Mouse (Mus musculus): Measurements from ENCODE around the gene Sdha. TPM values are rescaled to one million over a fixed set of nuclear protein-coding genes. Genes with fewer than 3 reads are reported as not detected.

The Sdha gene
- polyA plus RNA-seq, 1 experiment: 146 TPM

DNA sequence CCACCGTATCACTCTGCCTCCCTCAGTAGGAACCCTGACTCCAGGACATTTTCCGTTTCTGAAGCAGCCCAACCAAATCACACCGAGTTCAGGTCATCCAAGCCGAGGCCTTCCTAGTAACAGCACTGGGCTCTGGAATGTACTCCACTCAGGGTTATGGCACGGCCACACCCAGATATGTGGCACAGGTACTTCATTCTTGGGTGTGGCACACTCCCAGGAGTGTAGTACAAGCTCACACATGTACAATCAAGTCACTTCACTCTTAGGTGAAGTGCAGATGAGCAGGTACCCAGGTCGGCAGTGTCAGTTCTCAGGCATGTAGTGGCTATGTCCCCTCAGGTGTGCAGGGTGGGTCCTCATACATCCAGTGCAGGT is 48.5 kb downstream of the Sdha start:
- TF ChIP-seq CTCF (IDR thresholded peaks at IDR 0.05; ENCODE audit: borderline replicate concordance, extremely low read depth, insufficient read depth, insufficient read length) (no peak), POLR2A (IDR thresholded peaks at IDR 0.05; ENCODE audit: borderline replicate concordance, extremely low read depth, insufficient read depth, insufficient read length, poor library complexity, severe bottlenecking) (no peak)

DNA sequence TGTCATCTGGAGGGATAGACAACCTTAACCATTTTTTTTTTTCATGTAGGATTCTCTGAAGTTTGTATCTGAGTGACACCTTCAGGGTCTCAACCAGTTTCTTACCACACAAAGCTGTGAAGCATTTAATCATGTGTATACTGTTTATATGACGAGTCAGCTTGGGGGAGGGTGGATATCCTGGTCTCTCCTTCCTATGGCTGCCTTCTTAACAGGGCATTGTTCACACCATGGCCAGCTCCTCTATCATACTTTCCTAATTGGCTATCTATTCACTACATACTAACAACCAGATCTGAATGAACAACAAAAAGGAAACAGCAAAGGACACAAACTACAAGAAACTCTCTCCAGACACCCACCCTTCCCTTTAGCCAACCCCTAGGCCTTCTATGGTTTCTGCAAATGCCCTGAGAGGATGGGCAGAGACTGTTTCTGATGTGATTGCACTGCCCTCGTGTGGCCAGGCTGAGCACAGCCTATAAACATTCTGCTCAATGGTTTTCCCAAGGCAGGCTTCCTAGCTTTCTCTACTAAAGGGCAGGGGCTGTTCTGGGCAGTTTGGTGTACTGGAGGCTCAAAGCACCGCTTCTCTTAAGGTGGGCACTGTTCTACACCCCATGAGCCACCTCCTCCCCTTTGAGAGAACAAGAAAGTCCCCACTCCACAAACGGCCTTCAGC is 49.0 kb downstream of the Sdha start:
- TF ChIP-seq POLR2A (IDR thresholded peaks at IDR 0.05; ENCODE audit: borderline replicate concordance, extremely low read depth, insufficient read depth, insufficient read length, poor library complexity, severe bottlenecking) (no peak), CTCF (IDR thresholded peaks at IDR 0.05; ENCODE audit: borderline replicate concordance, extremely low read depth, insufficient read depth, insufficient read length) (peak; percentile 91)
- DNase-seq (ENCODE audit: low read depth): peak; percentile 82

More for the DNA sequence above, 48.5 kb downstream of the Sdha start:
- no peak for DNase-seq (ENCODE audit: low read depth)

DNA sequence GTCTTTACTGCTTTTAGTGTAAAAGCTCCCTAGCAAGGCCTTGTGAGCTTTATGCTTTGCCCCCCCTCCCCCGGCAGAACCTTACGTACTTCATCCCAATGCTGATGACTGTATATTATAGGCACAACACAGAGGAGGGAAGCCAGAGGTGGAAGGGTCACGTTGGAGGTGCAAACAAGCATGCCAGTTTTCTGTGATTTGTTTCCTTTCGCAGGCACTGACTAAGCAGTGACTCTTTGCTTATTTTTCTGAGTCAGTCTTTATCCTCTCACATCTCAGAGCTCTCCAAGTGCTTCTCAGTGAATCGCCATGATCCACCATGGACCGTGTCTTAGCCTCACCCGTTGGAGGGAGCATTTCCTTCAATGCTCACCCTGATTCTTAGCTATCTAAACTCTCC is 53.7 kb downstream of the Sdha start:
- TF ChIP-seq POLR2A (IDR thresholded peaks at IDR 0.05; ENCODE audit: borderline replicate concordance, extremely low read depth, insufficient read depth, insufficient read length, poor library complexity, severe bottlenecking): no peak
- no peak for TF ChIP-seq CTCF (IDR thresholded peaks at IDR 0.05; ENCODE audit: borderline replicate concordance, extremely low read depth, insufficient read depth, insufficient read length)
- no peak for DNase-seq (ENCODE audit: low read depth)

DNA sequence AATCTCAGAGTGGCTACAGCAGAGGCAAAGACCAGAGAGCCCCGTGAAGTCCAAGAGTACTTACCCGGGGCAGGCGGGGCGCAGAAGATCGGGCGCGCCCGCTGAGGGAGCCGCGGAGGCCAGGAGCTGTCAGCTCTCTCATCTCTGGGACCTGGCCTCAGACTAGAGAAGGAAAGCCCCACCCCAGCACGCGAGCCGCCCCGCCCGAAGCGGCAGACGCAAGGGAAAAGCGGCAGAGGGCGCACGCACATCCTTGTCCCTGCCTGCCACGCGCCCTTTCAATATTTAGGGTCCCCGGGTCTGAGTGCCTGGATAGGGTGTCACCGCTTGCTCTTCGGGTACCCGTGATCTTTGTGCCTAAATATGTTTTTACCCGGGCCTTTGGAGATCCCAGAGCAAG is 57.9 kb downstream of the Sdha start, which contains the start of gene Ahrr:
Gene Ahrr, minus strand, starts transcription at position 165 of the 400 bp plus-strand sequence.
- TF ChIP-seq POLR2A (IDR thresholded peaks at IDR 0.05; ENCODE audit: borderline replicate concordance, extremely low read depth, insufficient read depth, insufficient read length, poor library complexity, severe bottlenecking) (no peak), CTCF (IDR thresholded peaks at IDR 0.05; ENCODE audit: borderline replicate concordance, extremely low read depth, insufficient read depth, insufficient read length) (peak; percentile 39; the same call in 1 of the 2 replicates)
- peak; percentile 49 for DNase-seq (ENCODE audit: low read depth)

DNA sequence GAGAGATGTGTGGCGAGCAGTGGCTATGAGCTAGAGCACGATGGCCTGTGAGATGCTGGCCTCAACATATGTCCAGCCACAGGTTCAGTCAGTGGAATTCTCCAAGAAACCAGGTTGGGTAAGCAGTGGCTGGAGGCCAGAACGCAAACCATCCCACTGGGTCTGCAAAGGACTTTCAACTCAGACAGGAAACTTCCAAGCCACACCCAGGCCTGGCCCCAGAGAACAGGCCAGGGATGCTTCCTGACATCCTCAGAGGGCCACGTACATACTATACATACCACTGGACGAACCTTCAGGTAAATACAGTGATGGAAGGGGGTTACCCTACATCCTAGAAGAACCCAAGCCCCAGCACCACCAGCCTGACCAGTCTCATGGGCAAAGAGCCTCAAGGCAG is 60.4 kb downstream of the Sdha start:
- no peak for DNase-seq (ENCODE audit: low read depth)
- no peak for TF ChIP-seq CTCF (IDR thresholded peaks at IDR 0.05; ENCODE audit: borderline replicate concordance, extremely low read depth, insufficient read depth, insufficient read length)
- no peak for TF ChIP-seq POLR2A (IDR thresholded peaks at IDR 0.05; ENCODE audit: borderline replicate concordance, extremely low read depth, insufficient read depth, insufficient read length, poor library complexity, severe bottlenecking)

DNA sequence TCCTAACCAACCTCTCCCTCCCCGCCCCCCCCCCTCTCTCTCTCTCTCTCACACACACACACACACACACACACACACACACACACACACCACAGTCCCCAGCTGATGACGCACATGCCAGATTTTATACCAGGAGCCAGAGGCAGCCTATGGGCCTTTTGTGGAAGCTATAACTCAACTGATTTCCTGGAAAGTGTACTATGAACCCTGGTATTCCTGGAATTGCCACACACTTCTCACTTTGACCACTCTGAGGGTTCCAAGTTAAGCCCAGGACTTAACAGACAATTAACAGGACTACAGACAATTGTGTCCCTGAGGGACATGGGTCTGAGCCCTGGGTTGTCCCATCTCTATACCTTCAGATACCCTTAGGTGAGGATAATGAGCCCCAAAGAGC is 67.8 kb downstream of the Sdha start:
- no peak for DNase-seq (ENCODE audit: low read depth)
- no peak for TF ChIP-seq POLR2A (IDR thresholded peaks at IDR 0.05; ENCODE audit: borderline replicate concordance, extremely low read depth, insufficient read depth, insufficient read length, poor library complexity, severe bottlenecking)
- TF ChIP-seq CTCF (IDR thresholded peaks at IDR 0.05; ENCODE audit: borderline replicate concordance, extremely low read depth, insufficient read depth, insufficient read length): no peak

DNA sequence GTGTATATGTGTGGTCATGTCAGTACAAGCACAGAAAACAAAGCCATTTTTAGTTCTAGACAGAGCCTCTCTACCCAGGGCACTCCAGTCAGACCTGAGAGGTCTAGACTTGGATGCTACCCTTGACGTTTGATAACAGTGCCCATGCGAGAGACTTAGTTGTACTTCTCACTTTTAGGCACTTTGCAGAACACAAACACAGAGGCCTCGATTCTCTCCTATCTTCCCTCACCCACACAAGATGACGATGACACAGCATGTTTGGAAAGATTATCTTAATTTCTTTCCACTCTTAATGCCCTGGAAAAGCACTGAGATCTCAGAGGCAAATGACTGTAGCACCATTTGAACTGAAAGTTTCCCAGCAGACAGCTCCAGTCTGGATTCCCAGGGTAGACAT is 74.4 kb downstream of the Sdha start:
- no peak for TF ChIP-seq CTCF (IDR thresholded peaks at IDR 0.05; ENCODE audit: borderline replicate concordance, extremely low read depth, insufficient read depth, insufficient read length)
- TF ChIP-seq POLR2A (IDR thresholded peaks at IDR 0.05; ENCODE audit: borderline replicate concordance, extremely low read depth, insufficient read depth, insufficient read length, poor library complexity, severe bottlenecking): no peak
- no peak for DNase-seq (ENCODE audit: low read depth)

Other genes starting within 250 kb of the Sdha start
- 0.01 and 0.04 TPM in 2 replicates for gene Slc9a3, start 228.8 kb downstream of the Sdha start, polyA plus RNA-seq (2012; rRNA removed)
- 60.1 and 71.8 TPM in 2 replicates for gene Exoc3, start 141.5 kb downstream of the Sdha start, polyA plus RNA-seq (2012; rRNA removed)
- gene Ahrr, start 57.9 kb downstream of the Sdha start, polyA plus RNA-seq (2012; rRNA removed): 2.0 and 2.5 TPM in 2 replicates
- gene Pdcd6, start 32.7 kb downstream of the Sdha start, polyA plus RNA-seq (2012; rRNA removed): 112 and 144 TPM in 2 replicates
- 14.7 and 19.8 TPM in 2 replicates for gene Ccdc127, start within 50 bp of the Sdha start, polyA plus RNA-seq (2012; rRNA removed)
- 0.11 TPM in 1 of 2 replicates, not detected in the other for gene Lrrc14b, start 13.7 kb upstream of the Sdha start, polyA plus RNA-seq (2012; rRNA removed)
- 1.8 and 2.4 TPM in 2 replicates for gene Zfp72, start 40.6 kb upstream of the Sdha start, polyA plus RNA-seq (2012; rRNA removed)
- 38.5 and 60.1 TPM in 2 replicates for gene Ftl1-ps1, start 49.4 kb upstream of the Sdha start, polyA plus RNA-seq (2012; rRNA removed)
- gene Zfp825, start 143.7 kb upstream of the Sdha start, polyA plus RNA-seq (2012; rRNA removed): 5.8 and 7.3 TPM in 2 replicates

Data from brain, embryonic 14.5 days (tissue).